Mouse (Mus musculus) hindbrain, embryonic 13.5 days (tissue): ENCODE measurements around the gene Pkdrej. TPM values are rescaled to one million over a fixed set of nuclear protein-coding genes. Genes with fewer than 3 reads are reported as not detected.
A peak's percentile ranks its signal among the peaks of the same experiment; 100 is the strongest.

ENCODE experiments used
- ATAC-seq: fragments of 200-750 bp; cut with Nextera tagmentation; 2 replicates; pipeline ENCODE4 v1.8.0; 2017; ENCODE audit warnings: moderate TSS enrichment; ENCODE audit not compliant: low FRiP score
- H3K27ac ChIP-seq: fragments of 300-500 bp; sonication (generic); 2 replicates; pipeline ENCODE4 v1.5.1; 2015; ENCODE audit warnings: inconsistent platforms, mild to moderate bottlenecking, moderate library complexity
- H3K27me3 ChIP-seq: fragments of 300-500 bp; sonication (generic); 2 replicates; pipeline ENCODE4 v1.6.1; 2015; ENCODE audit warnings: mild to moderate bottlenecking, inconsistent platforms
- H3K36me3 ChIP-seq: fragments of 300-500 bp; sonication (generic); 2 replicates; pipeline ENCODE4 v1.6.1; 2015; ENCODE audit warnings: mild to moderate bottlenecking, inconsistent platforms
- H3K4me1 ChIP-seq: fragments of 300-500 bp; sonication (generic); replicated peaks from 2 replicates; pipeline ENCODE4 v1.6.1; 2015; ENCODE audit warnings: inconsistent platforms
- H3K4me2 ChIP-seq: fragments of 300-500 bp; sonication (generic); 2 replicates; pipeline ENCODE4 v1.6.1; 2015; ENCODE audit warnings: inconsistent platforms, mild to moderate bottlenecking, moderate library complexity
- H3K4me3 ChIP-seq: fragments of 300-500 bp; sonication (generic); 2 replicates; pipeline ENCODE4 v1.5.1; 2015; ENCODE audit warnings: mild to moderate bottlenecking, inconsistent platforms
- H3K9ac ChIP-seq: fragments of 300-500 bp; sonication (generic); 2 replicates; pipeline ENCODE4 v1.6.1; 2015; ENCODE audit warnings: mild to moderate bottlenecking, inconsistent platforms
- H3K9me3 ChIP-seq: fragments of 300-500 bp; sonication (generic); 2 replicates; pipeline ENCODE4 v1.6.1; 2016; ENCODE audit warnings: inconsistent platforms
- WGBS: fragments of 180-500 bp; shearing (Covaris S2); methylation state at CpG from one replicate; pipeline ENCODE4 v1.1.7; 2015; 5-methylcytosine and 5-hydroxymethylcytosine counted together
- polyA plus RNA-seq: library from polyadenylated mRNA; unstranded; fragments of >200 nt; fragmentation: Nextera tagmentation; extraction: Ambion mirVana; gene quantifications from 2 replicates; pipeline ENCODE4 v1.2.1, GENCODE M21; 2015

Pkdrej gene
- polyA plus RNA-seq, 1 experiment from 2014 or later: 0.04 TPM

GRCm38 (mm10) chr15:85831954-85832590, 10.5 kb upstream of the Pkdrej start, which contains the start of gene Ttc38:
TSS of gene Ttc38 (plus strand) at chr15:85832306.
- H3K27me3 ChIP-seq: no peaks in the 10 kb centered on the region
- peak within 1 kb of the TSS; percentile 60 for H3K4me3 ChIP-seq
- peak within 1 kb of the TSS; percentile 79 for H3K4me2 ChIP-seq
- H3K4me1 ChIP-seq: peaks cover 12% of the 10 kb centered on the region
- H3K9me3 ChIP-seq: no peaks in the 10 kb centered on the region
- H3K27ac ChIP-seq: no peak within 1 kb of the TSS
- peak within 1 kb of the TSS; percentile 77 for H3K9ac ChIP-seq
- ATAC-seq: peak; percentile 92
- peaks cover 6% of the 10 kb centered on the region for H3K36me3 ChIP-seq
- WGBS: under 1% methylated on average over 27 of the region's 27 CpGs

- H3K36me3 ChIP-seq: no peaks in the 10 kb centered on the region
- no peak overlapping the region for H3K9ac ChIP-seq
- no peak overlapping the region for H3K4me3 ChIP-seq
- H3K27ac ChIP-seq: no peak overlapping the region
- no peaks in the 10 kb centered on the region for H3K27me3 ChIP-seq
- H3K9me3 ChIP-seq: no peaks in the 10 kb centered on the region
- no peak overlapping the region for H3K4me2 ChIP-seq
- no peak for ATAC-seq
- H3K4me1 ChIP-seq: peaks cover 12% of the 10 kb centered on the region
- 73% methylated on average over 5 of the region's 5 CpGs for WGBS
These were observed 7.9 kb upstream of the Pkdrej start for GRCm38 (mm10) chr15:85829470-85829869.

DNA sequence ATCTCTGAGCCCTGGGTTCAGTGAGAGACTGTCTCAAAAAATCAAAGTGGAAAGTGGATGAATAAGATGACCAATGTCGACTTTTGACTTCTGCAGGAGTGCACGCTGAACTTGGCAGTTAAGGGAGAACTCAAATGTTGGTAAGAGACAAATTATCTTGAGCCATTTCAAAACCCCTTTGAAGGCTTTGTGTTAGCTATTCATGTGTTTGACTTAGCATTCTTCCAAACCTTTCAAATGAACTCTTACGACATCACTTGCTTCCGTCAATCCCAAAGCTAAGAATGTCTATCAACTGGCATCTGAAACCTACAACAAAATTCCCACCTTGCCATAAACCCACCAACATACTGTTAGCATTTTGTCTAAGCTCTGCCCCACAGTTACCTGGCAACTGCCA, 6.5 kb upstream of the Pkdrej start:
- no peak overlapping the region for H3K9ac ChIP-seq
- no peaks in the 10 kb centered on the region for H3K9me3 ChIP-seq
- no peak overlapping the region for H3K4me2 ChIP-seq
- H3K27ac ChIP-seq: no peak overlapping the region
- H3K27me3 ChIP-seq: peaks cover 5% of the 10 kb centered on the region; the same call in 1 of the 2 replicates
- H3K36me3 ChIP-seq: no peaks in the 10 kb centered on the region
- no peak overlapping the region for H3K4me3 ChIP-seq
- no peak for ATAC-seq
- H3K4me1 ChIP-seq: peaks cover 12% of the 10 kb centered on the region
- WGBS: 93% methylated on average over 4 of the region's 4 CpGs

- Histone ChIP-seq H3K27me3 (peaks cover 17% of the 10 kb centered on the region), H3K4me3 (no peak overlapping the region), H3K36me3 (no peaks in the 10 kb centered on the region), H3K27ac (no peak overlapping the region), H3K9ac (no peak overlapping the region), H3K9me3 (no peaks in the 10 kb centered on the region), H3K4me2 (no peak overlapping the region), H3K4me1 (peaks cover 9% of the 10 kb centered on the region)
- 74% methylated on average over 5 of the region's 5 CpGs for WGBS
- no peak for ATAC-seq
These were observed 5.1 kb upstream of the Pkdrej start for GRCm38 (mm10) chr15:85826676-85827075.

DNA sequence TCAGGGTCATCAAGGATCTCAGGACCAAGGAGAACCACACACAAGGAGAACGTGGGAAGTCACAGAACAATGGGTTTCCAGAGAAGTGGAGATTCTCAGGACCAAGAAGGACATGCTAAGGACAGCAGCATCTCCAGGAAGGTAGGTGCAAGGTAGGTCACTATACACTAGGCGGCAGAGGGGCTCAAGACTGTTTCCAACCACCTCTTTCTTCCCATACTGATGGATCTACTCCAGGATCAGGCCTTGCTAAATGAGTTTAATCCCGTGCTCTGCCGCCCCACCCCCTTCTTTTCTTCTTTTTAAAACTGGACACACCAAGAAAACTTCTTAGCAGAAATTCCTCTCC, 451 bp upstream of the Pkdrej start:
- 0 out of 2 replicates have a peak overlapping the region, but pooled peaks have one; percentile 79 for H3K9ac ChIP-seq
- 0 out of 2 replicates have a peak, but pooled peaks cover 3% of the 10 kb centered on the region for H3K9me3 ChIP-seq
- ATAC-seq: no peak
- no peak overlapping the region for H3K27ac ChIP-seq
- peaks cover 13% of the 10 kb centered on the region for H3K4me1 ChIP-seq
- H3K36me3 ChIP-seq: no peaks in the 10 kb centered on the region
- H3K27me3 ChIP-seq: peaks cover 40% of the 10 kb centered on the region
- peak overlapping the region; percentile 91 for H3K4me2 ChIP-seq
- peak overlapping the region; percentile 49 for H3K4me3 ChIP-seq
- whole genome bisulfite sequencing: 14% methylated on average over 4 of the region's 4 CpGs

DNA sequence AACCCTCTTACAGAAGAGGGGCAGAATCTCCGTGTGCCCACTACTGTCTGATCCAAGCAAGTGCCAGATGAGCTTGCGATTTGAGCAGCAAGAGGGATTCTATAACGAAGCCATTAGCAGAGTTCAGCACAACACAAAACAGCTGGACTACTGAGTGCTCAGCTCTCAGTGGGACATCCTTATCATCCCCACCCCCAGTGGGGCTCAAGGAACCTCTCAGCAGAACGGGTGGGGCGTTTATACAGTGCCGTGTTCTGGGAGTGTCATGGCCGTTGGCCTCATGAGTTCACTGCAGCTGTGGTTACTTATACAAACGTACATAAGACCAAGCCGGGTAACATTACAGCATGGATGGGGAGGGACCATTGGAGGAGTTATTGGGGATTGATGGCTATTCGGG, 8.1 kb downstream of the Pkdrej start:
- no peaks in the 10 kb centered on the region for H3K36me3 ChIP-seq
- peaks cover 6% of the 10 kb centered on the region; the same call in 1 of the 2 replicates for H3K9me3 ChIP-seq
- H3K4me2 ChIP-seq: no peak overlapping the region
- no peak for ATAC-seq
- no peak overlapping the region for H3K27ac ChIP-seq
- no peak overlapping the region for H3K9ac ChIP-seq
- WGBS: 76% methylated on average over 10 of the region's 10 CpGs
- H3K27me3 ChIP-seq: peaks cover 7% of the 10 kb centered on the region; the same call in 1 of the 2 replicates
- no peak overlapping the region for H3K4me3 ChIP-seq
- peaks cover 14% of the 10 kb centered on the region for H3K4me1 ChIP-seq

DNA sequence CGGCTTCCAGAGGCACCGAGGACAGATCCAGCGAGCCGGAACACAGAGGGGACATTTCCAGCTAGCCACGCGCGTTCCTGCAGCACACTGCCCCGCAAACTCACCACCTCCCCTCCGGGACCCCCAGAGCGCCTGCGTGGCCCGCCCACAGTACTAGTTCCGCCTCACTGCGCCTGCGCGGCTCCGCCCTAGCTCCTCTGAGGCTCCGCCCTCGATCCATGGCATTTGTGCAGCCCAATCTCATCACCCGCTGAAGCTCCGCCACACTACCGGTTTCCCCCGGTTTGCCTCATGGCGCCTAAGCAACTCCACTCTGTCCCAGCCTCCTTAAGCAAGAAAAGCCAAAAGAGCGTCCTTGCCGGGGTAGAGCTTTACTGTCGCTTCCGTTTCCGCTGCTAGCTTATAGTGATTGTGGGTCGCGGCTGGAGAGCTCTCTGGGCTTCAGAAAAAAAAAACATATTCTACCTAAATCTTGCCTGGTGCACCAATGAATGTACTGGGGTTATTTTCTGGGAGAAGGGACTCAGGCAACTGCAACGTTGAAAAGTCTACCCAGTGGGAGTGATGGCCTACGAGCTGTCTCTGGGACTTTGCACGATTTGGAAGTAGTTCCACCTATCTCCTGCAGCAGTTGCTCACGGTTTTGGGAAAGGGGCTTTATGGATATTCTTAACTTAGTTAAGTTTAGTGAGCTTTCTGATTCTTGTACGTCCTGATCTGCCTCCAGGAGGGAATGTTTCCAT, 9.8 kb downstream of the Pkdrej start, which contains the start of gene Cdpf1:
TSS of gene Cdpf1 (minus strand) at position 163 of the 743 bp plus-strand sequence.
- Histone ChIP-seq H3K4me1 (peaks cover 14% of the 10 kb centered on the region), H3K9me3 (peaks cover 6% of the 10 kb centered on the region; the same call in 1 of the 2 replicates), H3K4me2 (peak within 1 kb of the TSS; percentile 82), H3K9ac (peak within 1 kb of the TSS; percentile 80), H3K27ac (peak within 1 kb of the TSS; percentile 91), H3K36me3 (no peaks in the 10 kb centered on the region), H3K27me3 (peaks cover 7% of the 10 kb centered on the region; the same call in 1 of the 2 replicates), H3K4me3 (peak within 1 kb of the TSS; percentile 69)
- WGBS: 3% methylated on average over 36 of the region's 36 CpGs
- ATAC-seq: peak; percentile 96

DNA sequence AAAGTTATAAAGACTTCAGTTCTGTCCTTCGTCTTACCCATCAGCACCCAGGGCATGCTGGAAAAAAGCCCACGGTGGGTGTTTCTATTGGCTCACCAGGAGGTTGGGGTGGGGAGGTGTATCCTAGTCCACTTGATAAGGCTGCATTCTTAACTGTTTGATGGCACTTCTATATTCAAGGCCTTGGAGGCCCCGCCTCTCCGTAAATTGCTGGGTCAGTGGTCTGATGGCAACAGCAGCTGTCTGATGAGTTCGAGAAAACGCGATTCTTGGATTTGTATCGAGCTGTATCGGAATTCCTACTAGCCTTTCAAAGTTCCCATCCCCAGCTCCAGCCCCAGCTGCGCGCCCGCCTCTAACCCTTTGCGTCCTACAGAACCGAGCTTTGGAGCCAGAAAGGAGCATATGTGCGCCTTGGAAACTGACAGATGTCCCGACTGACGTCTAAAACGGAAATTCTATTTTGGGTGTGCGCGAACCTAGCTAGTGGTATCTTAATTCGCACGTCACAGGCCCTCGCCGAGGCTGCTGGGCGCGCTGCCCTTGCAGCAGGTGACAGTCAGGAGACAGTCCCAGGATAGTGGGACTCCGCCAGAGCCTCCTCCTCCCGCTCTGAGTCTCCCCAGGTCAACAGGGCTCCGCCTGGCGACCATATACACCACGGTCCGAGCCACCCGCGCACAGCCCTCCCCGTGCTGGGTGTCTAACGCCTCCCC, 10.6 kb downstream of the Pkdrej start:
- H3K9ac ChIP-seq: peak overlapping the region; percentile 80
- no peaks in the 10 kb centered on the region for H3K36me3 ChIP-seq
- peak overlapping the region; percentile 69 for H3K4me3 ChIP-seq
- WGBS: 4% methylated on average over 36 of the region's 36 CpGs
- H3K27me3 ChIP-seq: peaks cover 7% of the 10 kb centered on the region; the same call in 1 of the 2 replicates
- H3K9me3 ChIP-seq: peaks cover 6% of the 10 kb centered on the region; the same call in 1 of the 2 replicates
- peak; percentile 90 for ATAC-seq
- H3K4me2 ChIP-seq: peak overlapping the region; percentile 82
- H3K27ac ChIP-seq: peak overlapping the region; percentile 91
- H3K4me1 ChIP-seq: peaks cover 14% of the 10 kb centered on the region

- peak overlapping the region; percentile 82 for H3K4me2 ChIP-seq
- 89% methylated on average over 5 of the region's 5 CpGs for WGBS
- peaks cover 14% of the 10 kb centered on the region for H3K4me1 ChIP-seq
- H3K4me3 ChIP-seq: peak overlapping the region; percentile 69
- H3K36me3 ChIP-seq: no peaks in the 10 kb centered on the region
- peaks cover 7% of the 10 kb centered on the region; the same call in 1 of the 2 replicates for H3K27me3 ChIP-seq
- H3K27ac ChIP-seq: peak overlapping the region; percentile 91
- peak overlapping the region; percentile 80 for H3K9ac ChIP-seq
- 0 out of 2 replicates have a peak, but pooled peaks cover 2% of the 10 kb centered on the region for H3K9me3 ChIP-seq
- ATAC-seq: no peak
These were observed 11.1 kb downstream of the Pkdrej start for GRCm38 (mm10) chr15:85810462-85810805.

DNA sequence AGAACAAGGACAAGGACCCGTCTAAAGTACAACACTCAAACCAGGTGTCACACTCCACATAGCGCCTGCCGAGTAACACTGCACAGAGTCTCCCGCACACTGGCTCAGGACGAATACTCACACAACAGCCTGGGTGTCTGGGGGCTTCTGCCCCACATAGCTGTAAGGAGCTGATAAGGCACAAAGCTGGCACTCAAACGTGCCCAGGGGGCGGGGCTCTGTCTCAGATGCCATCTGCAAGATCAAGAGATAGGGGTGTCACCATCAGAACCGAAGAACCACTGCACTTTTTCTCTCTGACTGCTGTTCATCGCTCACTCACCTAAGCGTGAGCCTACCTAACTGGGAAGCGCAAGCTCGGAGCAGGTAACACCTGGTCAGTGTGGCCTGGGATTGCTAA, 12.4 kb downstream of the Pkdrej start:
- peaks cover 7% of the 10 kb centered on the region; the same call in 1 of the 2 replicates for H3K27me3 ChIP-seq
- no peaks in the 10 kb centered on the region for H3K9me3 ChIP-seq
- no peak for ATAC-seq
- H3K4me1 ChIP-seq: peaks cover 14% of the 10 kb centered on the region
- no peak overlapping the region for H3K9ac ChIP-seq
- no peak overlapping the region for H3K4me3 ChIP-seq
- H3K36me3 ChIP-seq: no peaks in the 10 kb centered on the region
- WGBS: 92% methylated on average over 12 of the region's 12 CpGs
- H3K27ac ChIP-seq: no peak overlapping the region
- no peak overlapping the region for H3K4me2 ChIP-seq

GRCm38 (mm10) chr15:85808434-85808833, 13.1 kb downstream of the Pkdrej start:
- WGBS: 60% methylated on average over 8 of the region's 8 CpGs
- no peak overlapping the region for H3K27ac ChIP-seq
- H3K9me3 ChIP-seq: no peaks in the 10 kb centered on the region
- H3K36me3 ChIP-seq: no peaks in the 10 kb centered on the region
- H3K4me1 ChIP-seq: peaks cover 14% of the 10 kb centered on the region
- H3K4me2 ChIP-seq: no peak overlapping the region
- H3K27me3 ChIP-seq: peaks cover 3% of the 10 kb centered on the region; the same call in 1 of the 2 replicates
- H3K4me3 ChIP-seq: no peak overlapping the region
- no peak for ATAC-seq
- 0 out of 2 replicates have a peak overlapping the region, but pooled peaks have one; percentile 15 for H3K9ac ChIP-seq

- H3K27me3 ChIP-seq: no peaks in the 10 kb centered on the region
- no peak overlapping the region for H3K4me2 ChIP-seq
- no peak for ATAC-seq
- no peak overlapping the region for H3K4me3 ChIP-seq
- H3K27ac ChIP-seq: no peak overlapping the region
- WGBS: 75% methylated on average over 6 of the region's 6 CpGs
- H3K36me3 ChIP-seq: no peaks in the 10 kb centered on the region
- 0 out of 2 replicates have a peak overlapping the region, but pooled peaks have one; percentile 15 for H3K9ac ChIP-seq
- H3K9me3 ChIP-seq: no peaks in the 10 kb centered on the region
- peaks cover 14% of the 10 kb centered on the region for H3K4me1 ChIP-seq
These were observed 13.5 kb downstream of the Pkdrej start for GRCm38 (mm10) chr15:85808031-85808430.
